Mouse (Mus musculus) heart, postnatal 0 days (tissue): Measurements from ENCODE around the gene Lhx9. TPM values are rescaled to one million over a fixed set of nuclear protein-coding genes. Genes with fewer than 3 reads are reported as not detected.

Experiments used
- ATAC-seq: fragments of 200-750 bp; cut with Nextera tagmentation; 2 replicates; pipeline ENCODE4 v1.8.0; 2017; ENCODE audit warnings: low read depth, moderate number of reproducible peaks, moderate library complexity; ENCODE audit not compliant: insufficient read depth
- DNase-seq: peaks from one replicate; pipeline ENCODE4 v3.0.0-alpha.2; 2016; ENCODE audit warnings: low spot score
- H3K27ac ChIP-seq: fragments of 300-500 bp; sonication (generic); 2 replicates; pipeline ENCODE4 v1.5.1; 2014; ENCODE audit warnings: low read depth, mild to moderate bottlenecking
- H3K27me3 ChIP-seq: fragments of 300-500 bp; sonication (generic); 2 replicates; pipeline ENCODE4 v1.6.1; 2014; ENCODE audit warnings: low read length, mixed read lengths; ENCODE audit not compliant: control insufficient read depth, insufficient read depth
- H3K36me3 ChIP-seq: fragments of 300-500 bp; sonication (generic); replicated peaks from 2 replicates; pipeline ENCODE4 v1.6.1; 2014; ENCODE audit warnings: low read length, mixed read lengths; ENCODE audit not compliant: control insufficient read depth, insufficient read depth
- H3K4me1 ChIP-seq: fragments of 300-500 bp; sonication (generic); 2 replicates; pipeline ENCODE4 v1.6.1; 2014; ENCODE audit warnings: antibody characterized with exemption; ENCODE audit not compliant: control insufficient read depth, insufficient read depth
- H3K4me2 ChIP-seq: fragments of 300-500 bp; sonication (generic); 2 replicates; pipeline ENCODE4 v1.6.1; 2014; ENCODE audit warnings: low read depth, mild to moderate bottlenecking, low read length, moderate library complexity
- H3K4me3 ChIP-seq: fragments of 300-500 bp; sonication (generic); 2 replicates; pipeline ENCODE4 v1.5.1; 2014; ENCODE audit warnings: low read depth, low read length
- H3K9ac ChIP-seq: fragments of 300-500 bp; sonication (generic); replicated peaks from 2 replicates; pipeline ENCODE4 v1.6.1; 2014; ENCODE audit warnings: low read depth, low read length, mixed read lengths
- H3K9me3 ChIP-seq: fragments of 300-500 bp; sonication (generic); replicated peaks from 2 replicates; pipeline ENCODE4 v1.6.1; 2016; ENCODE audit warnings: low read length; ENCODE audit not compliant: control insufficient read depth
- CTCF ChIP-seq: IDR thresholded peaks from 2 replicates; pipeline ENCODE4 v1.5.1; 2016; ENCODE audit warnings: antibody characterized with exemption, control low read depth, low read depth
- EP300 ChIP-seq: IDR thresholded peaks from 2 replicates; pipeline ENCODE4 v1.6.1; 2016; ENCODE audit warnings: antibody characterized with exemption, low read depth
- WGBS: fragments of 180-500 bp; shearing (Covaris S2); extraction: QIAGEN DNeasy Blood & Tissue Kit; methylation state at CpG from one replicate; pipeline ENCODE4 v1.1.7; 2014; 5-methylcytosine and 5-hydroxymethylcytosine counted together
- polyA plus RNA-seq: library from polyadenylated mRNA; unstranded; fragments of >200 nt; fragmentation: Nextera tagmentation; extraction: Ambion mirVana; gene quantifications from 2 replicates; pipeline ENCODE4 v1.2.1, GENCODE M21; 2015
- total RNA-seq: library from RNA; depleted of rRNA; stranded (reverse); fragments of >200 nt; gene quantifications from 2 replicates; pipeline ENCODE4 v1.2.3, GENCODE M21; 2014; ENCODE audit warnings: low replicate concordance; rRNA removed

Gene Lhx9
- total and polyA plus RNA-seq, 2 experiments from 2014 or later: 0.05 TPM; not detected in 1

GRCm38 (mm10) chr1:138784019-138784418 is 64.4 kb downstream of the Lhx9 start:
- H3K9me3 ChIP-seq: no peaks in the 10 kb centered on the region
- no peak overlapping the region for H3K4me2 ChIP-seq
- H3K4me3 ChIP-seq: no peak overlapping the region
- WGBS: 66% methylated on average over 5 of the region's 5 CpGs
- H3K27me3 ChIP-seq: no peaks in the 10 kb centered on the region
- DNase-seq (no peak), ATAC-seq (no peak)
- no peaks in the 10 kb centered on the region for H3K36me3 ChIP-seq
- H3K9ac ChIP-seq: no peak overlapping the region
- TF ChIP-seq EP300: no peak
- TF ChIP-seq CTCF: no peak
- H3K27ac ChIP-seq: no peak overlapping the region
- no peaks in the 10 kb centered on the region for H3K4me1 ChIP-seq

Other genes with a start within 250 kb of the Lhx9 start
- gene Nek7, start 228.4 kb downstream of the Lhx9 start, total RNA-seq: 44.6 TPM in 2 replicates
- 43.8 and 44.8 TPM in 2 replicates for gene Nek7, start 228.4 kb downstream of the Lhx9 start, polyA plus RNA-seq
- 30.8 and 43.9 TPM in 2 replicates for gene 2310009B15Rik, start 8.3 kb upstream of the Lhx9 start, total RNA-seq
- 42.7 and 48.2 TPM in 2 replicates for gene 2310009B15Rik, start 8.3 kb upstream of the Lhx9 start, polyA plus RNA-seq
- 17.2 and 39.6 TPM in 2 replicates for gene Dennd1b, start 114.9 kb upstream of the Lhx9 start, total RNA-seq
- 10.3 and 11.1 TPM in 2 replicates for gene Dennd1b, start 114.9 kb upstream of the Lhx9 start, polyA plus RNA-seq